11 mouse cellular contexts compared by ENCODE assay signal in genomic region chr8:11362278-11363214, GRCm38 (mm10). TPM values are rescaled to one million over a fixed set of nuclear protein-coding genes. Genes with fewer than 3 reads are reported as not detected.
DNase-seq lines count a peak whose midpoint lies in the region; ATAC-seq lines count a peak whose summit lies in the region.
"Had no signal": no experiment of that assay in that cellular context is flagged by ENCODE, and none has a peak within 500 bp of the region (broad histone marks: within the 10 kb centered on the region; RNA-seq: fewer than 3 reads in every experiment).

No protein-coding gene starts in this region.

- WGBS in embryonic facial prominence, embryonic 10.5 days, result 10% methylated on average over 17 of the region's 17 CpGs
- 8% methylated on average over 17 of the region's 17 CpGs for WGBS in hindbrain, embryonic 16.5 days
- WGBS in limb, embryonic 13.5 days, result 20% methylated on average over 17 of the region's 17 CpGs
- WGBS in liver, embryonic 11.5 days, result 35% methylated on average over 17 of the region's 17 CpGs

- peak overlapping the region; percentile 11; the same call in 1 of the 2 replicates for H3K9ac ChIP-seq in hindbrain, embryonic 16.5 days (ENCODE audit: low read depth, low read length)
- no peak overlapping the region; the same call in 1 of the 2 replicates for H3K9ac ChIP-seq in limb, embryonic 13.5 days
- no peak overlapping the region for H3K9ac ChIP-seq in liver, embryonic 11.5 days (ENCODE audit: low read depth, low read length)

- H3K27ac ChIP-seq in embryonic facial prominence, embryonic 10.5 days (replicated peaks), result peak overlapping the region; percentile 87
- H3K27ac ChIP-seq in hindbrain, embryonic 16.5 days (ENCODE audit: low read depth, low read length), result no peak overlapping the region; the same call in 1 of the 2 replicates
- H3K27ac ChIP-seq in limb, embryonic 13.5 days, result peak overlapping the region; percentile 29; the same call in 1 of the 2 replicates
- H3K27ac ChIP-seq in liver, embryonic 11.5 days (ENCODE audit: low read depth, low read length), result no peak overlapping the region; the same call in 1 of the 2 replicates

- ATAC-seq in hindbrain, embryonic 16.5 days, result no peak; the same call in 1 of the 2 replicates
- peak; percentile 48 for ATAC-seq in limb, embryonic 13.5 days (ENCODE audit: low FRiP score, low read depth)
- no peak for ATAC-seq in liver, embryonic 11.5 days (replicated peaks; ENCODE audit: low FRiP score)

- no peaks in the 10 kb centered on the region for H3K27me3 ChIP-seq in embryonic facial prominence, embryonic 10.5 days (replicated peaks; ENCODE audit: low read depth, poor library complexity, severe bottlenecking)
- no peaks in the 10 kb centered on the region for H3K27me3 ChIP-seq in hindbrain, embryonic 16.5 days (replicated peaks; ENCODE audit: control insufficient read depth, insufficient read depth, low read length)
- H3K27me3 ChIP-seq in limb, embryonic 13.5 days, result no peaks in the 10 kb centered on the region
- no peaks in the 10 kb centered on the region for H3K27me3 ChIP-seq in liver, embryonic 11.5 days (replicated peaks; ENCODE audit: control insufficient read depth, insufficient read depth, low read length)

- H3K4me2 ChIP-seq in hindbrain, embryonic 16.5 days (ENCODE audit: low read length), result no peak overlapping the region
- peak overlapping the region; percentile 10 for H3K4me2 ChIP-seq in limb, embryonic 13.5 days (replicated peaks)
- no peak overlapping the region for H3K4me2 ChIP-seq in liver, embryonic 11.5 days

- H3K4me1 ChIP-seq in embryonic facial prominence, embryonic 10.5 days, result peaks cover 82% of the 10 kb centered on the region
- peaks cover 17% of the 10 kb centered on the region for H3K4me1 ChIP-seq in hindbrain, embryonic 16.5 days (ENCODE audit: control insufficient read depth, insufficient read depth, low read depth, low read length)
- peaks cover 63% of the 10 kb centered on the region for H3K4me1 ChIP-seq in limb, embryonic 13.5 days
- peaks cover 12% of the 10 kb centered on the region for H3K4me1 ChIP-seq in liver, embryonic 11.5 days (replicated peaks; ENCODE audit: control insufficient read depth, insufficient read depth, low read length)

- H3K36me3 ChIP-seq in embryonic facial prominence, embryonic 10.5 days (replicated peaks), result peaks cover 6% of the 10 kb centered on the region
- H3K36me3 ChIP-seq in hindbrain, embryonic 16.5 days (ENCODE audit: control insufficient read depth, insufficient read depth, low read length), result no peaks in the 10 kb centered on the region
- H3K36me3 ChIP-seq in limb, embryonic 13.5 days, result no peaks in the 10 kb centered on the region
- H3K36me3 ChIP-seq in liver, embryonic 11.5 days (ENCODE audit: control insufficient read depth, insufficient read depth, low read length), result no peaks in the 10 kb centered on the region
- H3K36me3 ChIP-seq: G1E had no signal

- peak; percentile 75 for DNase-seq in Muller cell, postnatal 12 days (ENCODE audit: inconsistent ontology term)
- DNase-seq in embryonic facial prominence, embryonic 10.5 days (ENCODE audit: low spot score), result peak; percentile 82
- DNase-seq in urinary bladder, postnatal 10 days (ENCODE audit: low spot score), result no peak
- no peak for DNase-seq in liver, embryonic 11.5 days (ENCODE audit: low spot score)
- DNase-seq in testis, postnatal 14 days (ENCODE audit: low spot score), result no peak
- no peak for DNase-seq in layer of hippocampus, postnatal 10 days (ENCODE audit: low spot score in 2 of 2)
- DNase-seq: cerebellum, adult 8-10 months; layer of hippocampus, postnatal 36 days had no signal

- H3K9me3 ChIP-seq in embryonic facial prominence, embryonic 10.5 days, result no peaks in the 10 kb centered on the region
- no peaks in the 10 kb centered on the region for H3K9me3 ChIP-seq in hindbrain, embryonic 16.5 days (ENCODE audit: control insufficient read depth, low read length)
- no peaks in the 10 kb centered on the region for H3K9me3 ChIP-seq in limb, embryonic 13.5 days
- H3K9me3 ChIP-seq in liver, embryonic 11.5 days (ENCODE audit: control insufficient read depth, low read length), result no peaks in the 10 kb centered on the region
- H3K9me3 ChIP-seq: G1E had no signal

- peak overlapping the region; percentile 6; the same call in 1 of the 2 replicates for H3K4me3 ChIP-seq in embryonic facial prominence, embryonic 10.5 days
- H3K4me3 ChIP-seq in hindbrain, embryonic 16.5 days (ENCODE audit: low read length), result no peak overlapping the region
- H3K4me3 ChIP-seq in limb, embryonic 13.5 days, result no peak overlapping the region
- H3K4me3 ChIP-seq in liver, embryonic 11.5 days (ENCODE audit: low read depth, low read length), result no peak overlapping the region

RNA-seq across cellular contexts. Expression of gene Col4a1, which starts 49.9 kb away (rescaled TPM):
- 128 and 138 TPM in 2 replicates for polyA plus RNA-seq in embryonic facial prominence, embryonic 10.5 days (2016; fragmentation: Nextera tagmentation; extraction: Ambion mirVana)
- 68.6 and 105 TPM in 2 replicates for polyA plus RNA-seq in hindbrain, embryonic 16.5 days (2015; fragmentation: Nextera tagmentation; extraction: Ambion mirVana)
- 113 and 115 TPM in 2 replicates for polyA plus RNA-seq in limb, embryonic 13.5 days (2015; fragmentation: Nextera tagmentation; extraction: Ambion mirVana)
- 40.8 and 45.7 TPM in 2 replicates for polyA plus RNA-seq in liver, embryonic 11.5 days (2014; fragmentation: Nextera tagmentation; extraction: Ambion mirVana)
- total RNA-seq in layer of hippocampus, postnatal 10 days (2021), result 100 to 1,000 TPM; 125 to 139 TPM
- polyA plus RNA-seq: G1E had no signal

RNA-seq across cellular contexts. Expression of gene Col4a2, which starts 49.9 kb away (rescaled TPM):
- 51.8 and 54.7 TPM in 2 replicates for polyA plus RNA-seq in embryonic facial prominence, embryonic 10.5 days (2016; fragmentation: Nextera tagmentation; extraction: Ambion mirVana)
- 28.9 and 42.5 TPM in 2 replicates for polyA plus RNA-seq in hindbrain, embryonic 16.5 days (2015; fragmentation: Nextera tagmentation; extraction: Ambion mirVana)
- 52.1 and 56.3 TPM in 2 replicates for polyA plus RNA-seq in limb, embryonic 13.5 days (2015; fragmentation: Nextera tagmentation; extraction: Ambion mirVana)
- polyA plus RNA-seq in liver, embryonic 11.5 days (2014; fragmentation: Nextera tagmentation; extraction: Ambion mirVana), result 12.2 and 13.1 TPM in 2 replicates
- 10 to 100 TPM; 86.4 to 93.6 TPM for total RNA-seq in layer of hippocampus, postnatal 10 days (2021)
- polyA plus RNA-seq: G1E had no signal

Comparison
In these comparisons a context has a peak if more than half of its experiments do, and no peak if none do; other contexts are left out.
1. DNase-seq: peak in Muller cell, postnatal 12 days (single experiment) and embryonic facial prominence, embryonic 10.5 days (single experiment); none in urinary bladder, postnatal 10 days (single experiment), liver, embryonic 11.5 days (single experiment), testis, postnatal 14 days (single experiment) and layer of hippocampus, postnatal 10 days (0 of 2).
2. H3K27ac ChIP-seq: peak in embryonic facial prominence, embryonic 10.5 days (single experiment) and limb, embryonic 13.5 days (single experiment); none in hindbrain, embryonic 16.5 days (single experiment) and liver, embryonic 11.5 days (single experiment).